Mouse (Mus musculus): ENCODE measurements around the gene Gm21974.
"Not testable (repeated sequence)": the region's sequence is repeated elsewhere in the genome, so short reads cannot be mapped to it uniquely, and the experiment has no call there.

Gm21974 gene

GRCm38 (mm10) chr7:127876467-127877348, 18.5 kb downstream of the Gm21974 start, which contains the start of gene Zfp668:
Gene Zfp668 (minus strand): TSS chr7:127876828.
- DNase-seq (ENCODE audit: low read depth, low spot score): peak; percentile 86

- DNase-seq (ENCODE audit: low read depth, low spot score): peak; percentile 63
Measured at GRCm38 (mm10) chr7:127876041-127876466, 19.2 kb downstream of the Gm21974 start, which contains the start of gene Zfp646. Gene Zfp646 (plus strand): TSS chr7:127876221.

GRCm38 (mm10) chr7:127875627-127876001, 19.6 kb downstream of the Gm21974 start:
- peak; percentile 52 for DNase-seq (ENCODE audit: low read depth, low spot score)

- DNase-seq (ENCODE audit: low read depth, low spot score): no peak
Measured at GRCm38 (mm10) chr7:127874812-127875626, 20.2 kb downstream of the Gm21974 start.

GRCm38 (mm10) chr7:127870136-127870821, 25.0 kb downstream of the Gm21974 start:
- no peak for DNase-seq (ENCODE audit: low read depth, low spot score)

- no peak for DNase-seq (ENCODE audit: low read depth, low spot score)
Measured at GRCm38 (mm10) chr7:127869149-127869810, 26.0 kb downstream of the Gm21974 start.

- DNase-seq (ENCODE audit: low read depth, low spot score): peak; percentile 28
Measured at GRCm38 (mm10) chr7:127867641-127868040, 27.6 kb downstream of the Gm21974 start.

- DNase-seq (ENCODE audit: low read depth, low spot score): no peak
Measured at GRCm38 (mm10) chr7:127866434-127866833, 28.8 kb downstream of the Gm21974 start.

- DNase-seq (ENCODE audit: low read depth, low spot score): no peak
Measured at GRCm38 (mm10) chr7:127858258-127858657, 37.0 kb downstream of the Gm21974 start.

- no peak for DNase-seq (ENCODE audit: low read depth, low spot score)
Measured at GRCm38 (mm10) chr7:127850906-127851305, 44.3 kb downstream of the Gm21974 start.

GRCm38 (mm10) chr7:127849973-127850875, 45.0 kb downstream of the Gm21974 start:
- DNase-seq (ENCODE audit: low read depth, low spot score): no peak

GRCm38 (mm10) chr7:127842001-127842718, 53.1 kb downstream of the Gm21974 start:
- no peak for DNase-seq (ENCODE audit: low read depth, low spot score)

GRCm38 (mm10) chr7:127841340-127842000, 53.8 kb downstream of the Gm21974 start:
- peak; percentile 71 for DNase-seq (ENCODE audit: low read depth, low spot score)

- no peak for DNase-seq (ENCODE audit: low read depth, low spot score)
Measured at GRCm38 (mm10) chr7:127840886-127841285, 54.4 kb downstream of the Gm21974 start.

- not testable (repeated sequence) for DNase-seq (ENCODE audit: low read depth, low spot score)
Measured at GRCm38 (mm10) chr7:127840031-127840430, 55.2 kb downstream of the Gm21974 start.

GRCm38 (mm10) chr7:127837878-127838277, 57.4 kb downstream of the Gm21974 start:
- not testable (repeated sequence) for DNase-seq (ENCODE audit: low read depth, low spot score)

- DNase-seq (ENCODE audit: low read depth, low spot score): no peak
Measured at GRCm38 (mm10) chr7:127837473-127837872, 57.8 kb downstream of the Gm21974 start.

Measured in WW6 (cell line).